9 mouse cellular contexts compared by ENCODE assay signal in the genomic region with DNA sequence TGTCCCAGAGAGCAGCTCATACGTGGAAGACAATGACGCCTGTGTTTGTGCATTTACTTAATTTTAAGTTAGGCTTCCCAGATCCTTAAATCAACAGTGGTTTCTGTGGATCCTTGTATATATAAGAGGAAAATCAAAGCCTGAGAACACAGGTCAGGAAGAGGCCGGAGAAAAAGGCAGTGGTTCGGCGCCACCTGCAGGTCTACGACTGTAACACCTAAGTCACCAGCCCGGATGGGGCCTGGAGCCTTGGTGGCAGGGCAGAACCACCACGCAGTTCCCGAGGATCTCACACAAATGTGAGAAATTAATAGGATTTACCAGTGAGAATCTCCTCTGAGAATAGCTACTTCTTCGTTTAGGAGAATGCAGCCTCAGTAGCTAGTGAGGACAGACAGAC.
DNase-seq lines count a peak whose midpoint lies in the region; ATAC-seq and TF ChIP-seq lines count a peak whose summit lies in the region.
"Had no signal": no experiment of that assay in that cellular context is flagged by ENCODE, and none has a peak within 500 bp of the region (broad histone marks: within the 10 kb centered on the region; RNA-seq: fewer than 3 reads in every experiment).

No protein-coding gene starts in this region.

- no peak overlapping the region for H3K9ac ChIP-seq in neural tube, embryonic 15.5 days (replicated peaks)

- no peak overlapping the region for H3K4me3 ChIP-seq in gastrocnemius, adult 2 months
- H3K4me3 ChIP-seq in neural tube, embryonic 15.5 days (replicated peaks), result no peak overlapping the region

- no peaks in the 10 kb centered on the region for H3K27me3 ChIP-seq in neural tube, embryonic 15.5 days (replicated peaks)

- H3K4me2 ChIP-seq in neural tube, embryonic 15.5 days, result no peak overlapping the region

- WGBS in neural tube, embryonic 15.5 days, result 22% methylated on average over 10 of the region's 10 CpGs

- H3K27ac ChIP-seq in gastrocnemius, adult 2 months, result no peak overlapping the region
- no peak overlapping the region for H3K27ac ChIP-seq in neural tube, embryonic 15.5 days (replicated peaks)
- H3K27ac ChIP-seq: macrophage had no signal

- no peak for ATAC-seq in neural tube, embryonic 15.5 days (ENCODE audit: low FRiP score)

- H3K4me1 ChIP-seq in neural tube, embryonic 15.5 days, result peaks cover 6% of the 10 kb centered on the region; the same call in 1 of the 2 replicates

- no peaks in the 10 kb centered on the region for H3K9me3 ChIP-seq in neural tube, embryonic 15.5 days (replicated peaks)

- TF ChIP-seq CTCF in gastrocnemius, adult 2 months (IDR thresholded peaks at IDR 0.05), result peak; percentile 46

- H3K36me3 ChIP-seq in neural tube, embryonic 15.5 days, result no peaks in the 10 kb centered on the region

- no peak for DNase-seq in gastrocnemius, adult 2 months
- DNase-seq in gastrocnemius, adult 8-10 months (ENCODE audit: low spot score in 2 of 2), result no peak
- peak; percentile 54 for DNase-seq in neural tube, embryonic 10.5 days (ENCODE audit: extremely low spot score, low spot score)
- DNase-seq in cerebellum, postnatal 36 days, result peak; percentile 81 to 85
- DNase-seq in kidney, postnatal 14 days, result peak; percentile 17
- peak; percentile 66 for DNase-seq in retina, postnatal 1 day
- DNase-seq in gastrocnemius, postnatal 36 days, result no peak

- intact Hi-C loops in gastrocnemius, adult 2 months (cut with DNase I), result no loop called here
- intact Hi-C loops in gastrocnemius, postnatal 36 days (cut with DNase I), result no loop called here

Comparison
In these comparisons a context has a peak if more than half of its experiments do, and no peak if none do; other contexts are left out.
1. DNase-seq: peak in neural tube, embryonic 10.5 days (single experiment), cerebellum, postnatal 36 days (2 of 2), kidney, postnatal 14 days (single experiment) and retina, postnatal 1 day (single experiment); none in gastrocnemius, adult 2 months (single experiment), gastrocnemius, adult 8-10 months (0 of 2) and gastrocnemius, postnatal 36 days (0 of 2).